Mouse (Mus musculus) right cerebral cortex, postnatal 14 days (tissue): Measurements from ENCODE around the gene Sox21.

Experiments used
- DNase-seq: peaks from one replicate; pipeline ENCODE4 v3.0.0; 2022

Sox21 gene

GRCm38 (mm10) chr14:118236886-118237289 lies at the start of gene Sox21:
Gene Sox21, minus strand, starts transcription at chr14:118237030.
- peak; percentile 43 for DNase-seq

DNA sequence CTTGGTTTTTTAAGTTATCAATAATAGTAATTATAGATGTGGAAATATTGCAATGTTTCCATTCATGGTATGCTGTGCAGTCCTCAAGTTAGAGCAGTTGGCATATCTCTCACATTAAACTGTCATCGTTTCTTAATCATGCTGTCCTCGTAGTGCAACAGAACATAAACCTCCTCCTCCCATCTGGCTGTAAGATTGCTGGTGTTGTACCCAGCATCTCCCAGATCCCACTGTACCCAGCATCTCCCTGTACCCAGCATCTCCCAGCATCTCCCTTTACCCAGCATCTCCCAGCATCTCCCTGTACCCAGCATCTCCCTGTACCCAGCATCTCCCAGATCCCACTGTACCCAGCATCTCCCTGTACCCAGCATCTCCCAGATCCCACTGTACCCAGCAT lies 49.3 kb upstream of the Sox21 start:
- no peak for DNase-seq

DNA sequence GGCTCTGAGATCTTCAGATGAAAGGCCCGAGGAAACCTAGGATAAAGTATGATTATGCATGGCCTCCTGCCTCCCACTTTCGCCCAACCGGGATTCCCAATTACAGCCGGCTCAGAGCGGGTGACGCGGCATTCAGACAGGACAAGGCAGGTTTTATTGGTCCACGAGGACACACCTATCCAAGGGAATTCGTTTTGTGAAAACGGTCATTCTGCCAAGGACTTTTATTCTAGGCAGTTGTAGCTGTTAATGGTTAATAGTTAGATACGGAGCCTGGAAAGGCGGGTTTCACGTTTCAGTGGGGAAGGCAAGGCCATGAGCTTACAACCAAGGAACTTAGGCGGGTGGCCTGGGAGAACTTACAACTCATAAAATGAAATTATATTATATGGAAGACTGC lies 46.1 kb upstream of the Sox21 start:
- DNase-seq: no peak

- no peak for DNase-seq
Measured at GRCm38 (mm10) chr14:118282272-118282671, 45.4 kb upstream of the Sox21 start.

DNA sequence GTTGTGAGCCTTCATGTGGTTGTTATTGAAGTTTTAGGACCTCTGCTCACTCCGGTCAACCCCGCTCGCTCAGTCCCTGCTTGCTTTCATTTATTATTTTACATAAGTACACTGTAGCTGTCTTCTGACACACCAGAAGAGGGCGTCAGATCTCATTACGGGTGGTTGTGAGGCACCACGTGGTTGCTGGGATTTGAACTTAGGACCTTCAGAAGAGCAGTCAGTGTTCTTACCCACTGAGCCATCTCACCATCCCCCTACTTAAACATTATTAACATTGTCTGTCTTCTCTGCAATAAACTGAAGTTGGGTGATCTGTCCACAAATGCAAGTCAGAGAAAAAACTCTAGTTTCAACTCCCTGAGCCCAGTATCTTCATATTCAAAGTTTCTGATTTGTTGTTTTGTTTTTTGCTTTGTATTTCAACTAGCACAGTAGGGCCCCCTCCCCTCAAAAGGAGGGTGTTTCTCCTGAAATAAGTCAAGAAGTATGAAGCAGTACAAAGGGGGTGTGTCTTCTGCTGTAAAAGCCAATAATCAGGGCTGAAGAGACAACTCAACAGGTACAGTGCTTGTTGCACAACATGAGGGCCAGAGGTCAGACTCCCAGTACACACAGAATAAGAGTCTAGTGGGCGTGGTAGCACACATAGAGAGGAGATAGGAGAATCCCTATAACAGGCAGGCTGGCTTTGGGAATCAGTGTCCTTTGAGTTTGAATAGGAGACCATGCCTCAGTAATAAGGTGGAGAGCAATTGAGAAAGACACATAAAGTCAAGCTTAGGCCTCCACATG lies 41.1 kb upstream of the Sox21 start:
- DNase-seq: no peak

DNA sequence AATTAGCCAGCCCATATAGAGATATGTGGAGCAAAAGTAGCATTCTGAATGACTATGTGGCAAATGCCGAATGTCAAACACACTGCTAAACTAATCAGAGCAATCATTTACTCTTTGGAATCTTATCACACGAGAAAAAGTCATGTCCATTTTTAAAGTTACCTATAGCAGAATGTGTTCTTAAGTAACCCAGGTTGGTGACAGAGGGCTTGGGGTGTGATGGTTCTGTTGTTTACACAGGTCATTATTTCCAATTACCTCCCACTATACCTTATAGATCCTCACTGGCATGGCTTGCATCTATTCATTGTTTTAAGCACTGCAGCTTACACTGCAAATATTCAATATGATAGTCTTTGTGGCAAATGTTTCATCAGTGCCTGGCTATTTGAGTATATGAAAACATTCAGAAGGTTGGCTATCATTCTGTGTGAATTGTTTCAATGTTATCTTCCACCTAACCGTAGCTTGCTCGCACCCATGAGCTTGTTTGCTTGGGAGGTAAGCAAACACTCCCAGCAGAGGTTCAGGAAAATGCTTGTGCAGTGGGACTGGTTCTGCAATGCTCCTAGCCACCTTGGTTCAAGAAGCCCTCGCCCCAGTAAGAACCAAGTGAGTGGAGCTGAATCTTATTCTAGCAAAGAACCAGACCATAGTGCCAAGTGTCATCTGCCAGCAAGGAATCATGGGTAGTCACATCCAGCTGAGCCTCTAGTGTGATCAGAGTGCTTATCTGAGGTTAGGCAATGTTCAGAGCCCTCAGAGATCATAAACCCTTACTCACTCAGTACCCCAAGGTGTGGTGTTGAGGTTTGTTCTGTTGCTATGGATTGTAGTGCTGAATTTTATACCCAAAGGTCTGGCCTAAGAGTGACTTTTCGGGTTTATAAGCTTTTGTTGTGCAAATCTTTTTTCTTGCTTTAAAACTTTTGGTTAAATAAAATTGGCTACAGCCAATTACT lies 36.0 kb upstream of the Sox21 start:
- no peak for DNase-seq

- DNase-seq: no peak
Measured at GRCm38 (mm10) chr14:118268849-118269248, 32.0 kb upstream of the Sox21 start.

- no peak for DNase-seq
Measured at GRCm38 (mm10) chr14:118266660-118267059, 29.8 kb upstream of the Sox21 start, which contains the start of gene Gm9376. Gene Gm9376, plus strand, starts transcription at chr14:118266960.

DNA sequence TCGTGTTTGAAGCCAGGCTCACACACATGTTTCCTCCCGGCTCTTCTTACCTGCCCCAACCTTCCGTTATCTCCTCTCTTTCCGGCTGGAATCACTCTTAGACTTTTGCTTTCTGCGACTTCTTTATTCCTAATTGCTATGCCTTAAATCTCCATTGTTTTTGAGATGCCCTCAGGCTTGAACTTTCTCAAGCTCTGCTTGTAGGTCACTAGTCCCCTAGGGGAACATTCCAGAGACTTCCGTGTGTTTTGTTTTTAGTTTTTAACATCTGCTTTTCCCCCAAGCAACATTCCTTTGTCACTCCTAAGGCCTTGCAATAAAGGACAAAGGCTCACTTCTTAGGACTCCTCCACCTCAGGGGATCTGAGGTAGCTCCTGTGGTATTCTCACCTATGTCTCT lies 16.6 kb upstream of the Sox21 start:
- no peak for DNase-seq

DNA sequence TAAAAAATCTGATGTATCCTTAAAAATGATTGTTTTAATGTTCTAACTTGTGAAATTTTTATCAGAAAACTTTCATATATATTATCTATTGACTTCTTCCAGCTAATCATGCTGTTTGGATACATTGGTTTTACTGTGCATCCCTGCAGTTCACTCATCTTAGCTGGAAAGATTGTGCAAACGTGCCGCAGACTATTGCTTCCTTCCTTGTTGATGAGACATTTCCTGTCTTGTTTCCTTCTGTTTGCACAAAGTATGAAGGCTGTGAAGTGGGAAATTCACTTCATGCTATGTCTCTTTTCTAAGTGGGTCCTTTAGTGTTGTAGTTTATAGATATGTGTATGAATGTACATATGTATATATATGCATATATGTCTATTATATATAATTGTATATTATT lies 4.6 kb upstream of the Sox21 start:
- DNase-seq: no peak

DNA sequence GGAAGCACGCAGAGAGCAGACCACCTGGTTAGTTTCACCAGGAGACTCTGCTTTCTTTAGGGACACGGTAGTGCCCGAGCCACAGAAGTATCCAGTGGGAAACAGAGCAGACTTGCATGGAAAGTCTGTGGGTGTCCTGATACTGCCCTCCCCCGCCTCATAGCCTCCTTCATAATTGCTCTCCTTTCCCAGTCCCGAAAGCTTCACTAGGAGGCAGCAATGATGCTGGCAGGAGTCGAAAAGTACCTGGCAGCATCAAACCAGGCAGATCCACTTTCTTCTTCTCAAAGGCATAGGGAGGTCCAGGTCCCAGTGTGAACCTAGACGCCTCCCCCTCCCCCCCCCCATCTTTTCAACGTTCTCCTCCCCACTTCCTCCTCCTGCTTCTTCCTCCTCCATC lies 2.5 kb upstream of the Sox21 start:
- no peak for DNase-seq

- DNase-seq: no peak
Measured at GRCm38 (mm10) chr14:118237786-118238185, 956 bp upstream of the Sox21 start.

GRCm38 (mm10) chr14:118235973-118236885 lies 601 bp downstream of the Sox21 start:
- DNase-seq: peak; percentile 33

- DNase-seq: no peak
Measured at GRCm38 (mm10) chr14:118235361-118235972, 1.4 kb downstream of the Sox21 start.

DNA sequence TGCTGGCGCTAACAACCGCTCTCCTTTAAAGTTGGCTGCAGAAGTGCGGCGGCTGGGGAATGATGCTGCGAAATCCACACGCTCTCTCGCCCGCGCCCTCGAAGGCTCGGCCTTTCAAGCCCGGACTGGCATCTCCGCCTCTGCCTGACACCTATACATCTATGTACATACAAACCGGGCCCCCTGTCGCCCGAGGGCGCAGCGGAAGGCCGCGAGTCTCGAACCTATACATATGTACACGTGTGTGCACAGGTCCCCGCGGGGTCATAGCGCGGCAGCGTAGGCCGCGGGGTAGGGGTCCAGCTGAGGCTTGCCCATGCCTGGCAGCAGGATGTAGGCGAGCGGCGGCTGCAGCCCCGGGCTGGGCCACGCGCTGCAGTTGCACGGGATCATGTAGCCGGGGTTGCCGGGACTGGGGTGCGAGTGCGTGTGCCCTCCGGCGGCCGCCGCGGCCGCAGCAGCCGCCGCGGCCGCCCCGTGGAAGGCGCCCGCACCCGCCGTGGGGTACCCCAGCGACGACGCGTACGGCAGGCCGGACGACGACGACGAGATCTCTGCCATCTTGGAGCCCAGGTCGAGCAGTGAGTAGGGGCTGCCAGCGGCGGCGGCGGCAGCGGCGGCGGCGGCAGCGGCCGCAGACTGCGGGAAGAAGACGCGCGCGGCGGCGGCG lies 2.2 kb downstream of the Sox21 start:
- no peak for DNase-seq

DNA sequence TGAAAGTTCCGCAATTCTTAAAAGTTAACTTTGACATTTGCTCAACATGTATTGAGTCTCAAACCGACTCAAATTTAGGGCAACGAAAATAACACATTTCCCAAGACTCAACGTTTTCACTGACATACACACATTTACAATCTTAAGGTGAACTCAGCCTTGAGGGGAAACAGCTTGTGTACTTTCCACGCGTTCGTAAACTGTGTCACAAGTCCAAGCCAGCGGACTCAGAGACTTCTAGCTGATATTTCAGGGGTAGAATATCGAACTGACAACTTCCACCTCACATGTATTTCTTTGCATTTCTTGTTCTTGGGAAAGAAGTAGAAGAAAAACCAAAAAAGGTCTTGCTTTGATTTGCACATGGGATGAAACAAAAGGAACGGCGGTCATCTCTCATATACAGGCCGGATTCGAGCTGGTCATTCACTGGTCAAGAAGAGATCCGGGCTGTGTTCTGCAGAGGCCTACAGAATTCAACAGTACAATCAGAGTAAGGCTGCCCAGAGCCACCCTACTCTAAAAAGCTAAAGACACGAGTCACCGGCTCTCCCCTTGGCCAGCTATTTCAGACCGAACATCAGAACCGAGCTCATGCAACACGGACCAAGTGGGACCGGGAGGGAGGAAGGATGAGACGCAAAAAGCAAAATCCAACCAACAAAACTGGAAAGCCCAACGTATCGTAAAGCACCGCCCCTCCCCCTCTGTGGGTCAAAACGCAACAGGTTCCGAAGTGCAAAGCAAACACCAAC lies 2.9 kb downstream of the Sox21 start:
- no peak for DNase-seq

DNA sequence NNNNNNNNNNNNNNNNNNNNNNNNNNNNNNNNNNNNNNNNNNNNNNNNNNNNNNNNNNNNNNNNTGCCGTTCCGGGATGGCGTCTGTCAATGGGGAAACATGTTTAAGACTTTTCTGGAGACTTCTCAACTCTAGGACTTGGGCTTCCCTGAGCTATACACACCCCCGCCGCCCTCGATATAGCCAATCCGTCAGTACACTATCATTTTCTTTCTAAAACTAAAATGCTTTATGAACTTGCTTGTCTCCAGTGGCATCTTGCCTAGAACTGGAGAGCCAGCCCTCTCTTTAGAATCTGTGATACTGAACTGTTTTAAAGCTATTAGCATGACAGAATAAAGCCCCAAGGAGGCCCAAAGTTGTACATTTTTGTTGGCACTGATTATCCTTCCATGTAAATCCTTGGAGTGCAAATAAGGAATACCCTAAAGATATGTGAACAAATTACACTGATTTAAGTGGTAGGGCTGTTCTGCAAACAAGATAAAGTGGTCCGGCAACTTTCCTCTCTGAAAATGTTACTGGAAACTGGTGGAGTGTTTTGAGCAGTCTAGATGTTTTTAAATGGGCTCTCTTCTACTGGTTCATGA lies 4.4 kb downstream of the Sox21 start:
- DNase-seq: no peak

GRCm38 (mm10) chr14:118226471-118227155 lies 10.2 kb downstream of the Sox21 start:
- no peak for DNase-seq

- DNase-seq: no peak
Measured at GRCm38 (mm10) chr14:118225911-118226310, 10.9 kb downstream of the Sox21 start.
